Mouse (Mus musculus) mesoderm, embryonic 11.5 days (tissue): Measurements from ENCODE around the gene Nppa.
A peak's percentile ranks its signal among the peaks of the same experiment; 100 is the strongest.

ENCODE experiments used
- DNase-seq: peaks from one replicate; pipeline ENCODE4 v3.0.0-alpha.2; 2012; ENCODE audit warnings: low read depth, low spot score

The Nppa gene

DNA sequence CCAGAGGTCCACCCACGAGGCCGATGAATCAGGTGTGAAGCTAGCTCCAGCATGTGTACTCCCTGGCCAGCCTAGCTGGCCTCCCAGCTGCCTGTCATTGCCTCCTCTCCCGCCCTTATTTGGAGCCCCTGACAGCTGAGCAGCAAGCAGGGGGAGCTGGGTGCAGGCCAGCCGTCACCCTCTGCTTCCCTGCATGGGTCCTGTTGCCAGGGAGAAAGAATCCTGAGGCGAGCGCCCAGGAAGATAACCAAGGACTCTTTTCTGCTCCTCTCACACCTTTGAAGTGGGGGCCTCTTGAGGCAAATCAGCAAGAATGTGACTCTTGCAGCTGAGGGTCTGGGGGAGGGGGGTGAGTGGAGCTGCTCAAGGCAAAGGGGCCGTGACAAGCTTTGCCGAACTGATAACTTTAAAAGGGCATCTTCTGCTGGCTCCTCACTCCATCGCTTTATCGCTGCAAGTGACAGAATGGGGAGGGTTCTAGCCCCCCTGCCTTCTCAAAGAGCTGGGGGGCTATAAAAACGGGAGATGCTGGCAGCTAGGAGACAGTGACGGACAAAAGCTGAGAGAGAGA is at the start of gene Nppa:
Nppa (plus strand) TSS at position 521 of the 571 bp plus-strand sequence.
- DNase-seq: no peak

DNA sequence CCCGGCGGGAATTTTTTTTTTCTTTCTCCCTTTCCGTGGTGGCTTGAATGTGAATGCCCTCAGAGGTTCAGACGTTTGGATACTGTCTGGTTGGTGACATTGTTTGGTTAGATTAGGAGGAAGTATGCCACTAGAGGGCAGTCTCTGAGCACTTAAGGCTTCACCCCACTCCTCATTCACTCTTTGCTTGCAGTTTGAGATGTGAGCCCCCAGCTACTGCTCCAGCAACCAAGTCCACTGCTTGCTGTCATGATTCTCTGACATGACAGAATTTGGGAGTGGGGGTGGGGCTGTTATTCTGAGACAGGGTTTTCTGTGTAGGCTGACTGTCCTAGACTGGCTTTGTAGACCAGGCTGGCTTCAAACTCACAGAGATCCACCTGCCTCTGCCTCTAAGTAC is 46.9 kb upstream of the Nppa start:
- peak; percentile 66 for DNase-seq

DNA sequence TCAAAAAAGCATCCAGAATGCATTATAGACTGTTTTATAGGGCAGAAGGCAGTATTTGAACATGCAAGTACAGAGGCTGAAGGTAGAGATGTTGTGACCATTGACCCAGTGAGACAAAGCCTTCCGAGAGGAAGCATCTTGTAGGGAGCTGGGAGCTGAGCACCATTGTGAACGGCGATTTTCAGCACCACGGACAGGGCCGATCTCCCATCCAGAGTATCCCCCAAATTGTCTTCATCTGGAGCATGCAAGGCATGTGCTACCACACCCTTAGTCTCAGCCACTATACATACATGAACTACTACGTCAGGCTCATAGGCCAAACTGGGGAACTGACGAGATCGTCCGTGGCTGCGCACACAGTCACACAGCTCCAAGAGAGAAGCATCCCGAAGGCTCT is 43.4 kb upstream of the Nppa start:
- DNase-seq: peak; percentile 74

DNA sequence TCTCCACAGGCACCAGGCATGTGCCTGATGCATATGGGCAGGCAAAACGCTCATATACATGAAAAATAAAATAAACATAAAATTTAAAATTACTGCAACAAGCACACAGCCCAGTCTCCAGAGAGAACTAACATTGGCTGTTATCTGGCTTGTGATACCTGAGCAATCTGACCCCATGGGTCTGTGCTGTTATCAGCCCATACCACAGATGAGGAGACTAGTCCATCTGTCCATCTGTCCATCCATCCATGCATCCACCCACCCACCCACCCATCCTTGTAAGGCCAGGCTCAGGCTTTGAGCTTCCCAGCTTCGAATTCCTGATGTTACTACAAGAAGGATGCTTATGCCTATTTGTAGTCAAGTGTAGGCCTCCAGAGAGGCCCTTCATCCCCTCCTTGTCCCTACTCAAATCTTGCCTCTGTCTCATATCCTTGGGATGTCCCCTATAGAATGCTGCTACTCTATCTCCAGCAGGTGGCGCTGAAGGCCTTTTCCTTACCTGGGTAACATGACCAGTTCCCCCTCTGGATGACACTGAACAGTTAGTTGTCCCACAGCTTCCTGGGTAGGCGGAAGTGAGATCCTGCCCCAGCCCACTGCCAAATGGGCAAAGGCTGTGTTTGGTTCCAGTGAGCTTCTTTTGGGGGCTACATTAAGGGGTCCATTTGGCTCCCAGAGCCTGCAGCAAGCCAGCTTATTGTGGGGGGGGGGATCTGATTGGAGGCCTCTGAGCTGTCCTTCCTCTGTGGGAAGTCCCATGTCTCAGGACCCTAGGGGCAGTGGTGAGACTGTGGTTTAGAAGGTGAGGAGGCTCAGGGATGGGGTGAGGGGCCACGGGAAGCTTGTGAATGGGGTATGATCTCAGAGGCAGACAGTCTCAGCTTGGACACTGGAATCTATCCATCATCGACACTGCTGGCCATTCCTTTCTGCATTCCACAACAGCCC is 40.4 kb upstream of the Nppa start:
- DNase-seq: peak; percentile 87

DNA sequence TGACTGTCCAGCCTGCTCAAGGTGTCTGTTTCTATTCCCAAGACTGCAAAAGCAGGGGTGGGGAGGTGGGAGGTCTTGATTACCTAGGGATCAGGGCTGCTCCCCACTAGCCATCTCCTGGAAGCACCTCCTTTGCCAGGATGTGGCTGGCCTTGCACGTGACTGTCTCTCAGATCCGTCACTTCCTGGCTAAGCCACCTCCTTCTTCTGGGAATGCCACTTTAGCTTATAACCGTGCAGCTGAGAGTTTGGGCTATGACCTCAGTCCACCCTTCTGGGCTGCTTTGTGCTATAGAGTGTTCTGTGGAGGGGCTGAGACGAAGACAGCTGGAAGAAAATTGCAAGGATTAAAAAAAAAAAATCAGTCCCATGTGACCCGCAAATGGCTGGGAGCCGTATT is 37.7 kb upstream of the Nppa start:
- DNase-seq: no peak

DNA sequence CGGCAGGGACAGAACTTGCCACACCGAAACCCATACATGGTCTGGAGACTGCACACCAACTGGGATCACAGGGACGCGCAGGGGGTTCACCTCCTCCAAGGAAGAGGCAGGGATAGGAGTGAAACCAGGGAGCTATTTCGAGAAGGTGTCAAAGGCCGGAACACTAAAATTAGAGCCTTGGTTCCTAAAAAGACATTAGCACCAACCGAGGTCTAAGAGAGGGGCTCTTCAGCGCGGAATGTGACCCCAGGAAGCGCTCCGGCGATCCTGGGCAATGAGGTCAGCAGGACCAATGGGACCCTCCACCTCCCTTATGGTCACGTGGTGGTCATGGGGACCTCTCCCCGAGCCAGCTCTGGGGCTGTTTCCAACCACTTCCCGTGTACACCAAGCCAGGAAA is 36.9 kb upstream of the Nppa start:
- DNase-seq: no peak

DNA sequence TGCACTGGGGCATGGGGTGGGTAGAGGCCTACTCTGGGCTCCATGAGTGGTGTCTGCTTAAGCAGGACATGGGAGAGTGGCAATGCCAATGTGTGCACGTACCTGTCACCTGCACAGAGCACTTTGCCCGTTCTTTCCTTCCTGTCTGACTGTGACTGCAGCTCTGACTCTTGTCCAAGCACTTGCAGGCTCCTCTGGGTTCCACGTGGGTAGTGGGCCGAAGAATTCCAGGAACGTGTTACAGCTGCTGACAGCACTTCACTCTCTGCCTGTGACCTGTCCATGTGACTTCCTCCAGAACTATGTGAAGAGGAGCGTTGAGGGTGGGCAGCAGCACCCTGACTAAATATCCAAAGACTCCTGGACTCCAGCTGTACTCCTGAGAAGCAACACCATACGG is 34.8 kb upstream of the Nppa start:
- DNase-seq: no peak

DNA sequence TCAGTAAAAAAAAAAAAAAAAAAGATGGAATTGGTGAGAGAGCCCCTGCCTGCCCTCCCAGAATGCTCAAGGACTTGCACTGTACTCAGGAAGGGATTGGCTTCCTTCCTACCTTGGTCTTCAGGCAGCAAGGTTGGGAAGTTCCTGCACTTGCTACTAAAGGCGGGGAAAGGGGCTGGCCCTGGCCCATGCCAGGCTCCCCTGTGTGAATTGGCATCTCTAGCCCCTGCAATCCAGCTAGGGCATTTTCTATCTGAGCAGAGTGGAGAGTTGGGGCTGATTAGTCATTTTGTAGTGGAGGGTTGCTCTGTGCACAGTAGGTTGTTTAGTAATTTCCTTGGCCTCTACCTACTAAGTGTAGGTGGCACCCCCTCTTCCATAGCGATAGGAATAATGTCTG is 31.7 kb upstream of the Nppa start:
- no peak for DNase-seq

DNA sequence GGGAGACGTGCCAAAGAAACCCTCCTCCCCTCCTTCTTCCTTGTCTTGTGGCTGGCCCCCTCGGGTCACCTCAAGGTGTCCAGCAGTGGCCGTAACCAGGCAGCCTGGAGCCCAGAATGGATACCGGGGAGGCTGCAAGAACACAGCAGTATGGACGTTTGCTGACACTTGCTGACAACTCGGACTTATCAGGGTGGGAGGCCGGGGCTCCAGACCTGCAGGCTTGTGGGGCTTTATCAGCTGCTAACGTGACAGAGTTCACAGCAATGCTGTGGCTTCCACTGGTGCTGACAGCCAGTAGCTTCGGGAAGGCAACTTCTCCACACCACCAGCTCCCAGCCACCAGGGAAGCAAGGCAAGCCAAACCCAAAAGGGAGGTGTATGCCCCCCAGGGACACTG is 31.2 kb upstream of the Nppa start:
- DNase-seq: no peak

DNA sequence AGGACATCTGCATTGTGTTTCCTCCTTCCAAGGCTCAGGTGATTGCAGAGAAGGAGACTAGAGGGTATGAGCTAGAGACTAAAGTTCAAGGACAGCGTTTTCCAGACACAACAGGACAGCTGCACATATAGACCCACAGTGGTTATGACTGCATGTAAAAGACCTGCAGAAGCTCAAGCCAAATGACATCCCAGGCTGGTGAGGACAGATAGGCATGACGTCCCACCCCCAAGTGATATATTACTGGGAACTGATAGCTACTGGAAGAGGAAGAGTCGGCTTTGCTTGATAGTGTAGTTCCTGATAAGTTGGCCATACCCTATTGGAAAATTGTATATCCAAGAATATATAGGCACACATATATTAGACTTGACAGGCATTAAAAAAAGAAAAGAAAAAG is 24.3 kb upstream of the Nppa start:
- DNase-seq: no peak

DNA sequence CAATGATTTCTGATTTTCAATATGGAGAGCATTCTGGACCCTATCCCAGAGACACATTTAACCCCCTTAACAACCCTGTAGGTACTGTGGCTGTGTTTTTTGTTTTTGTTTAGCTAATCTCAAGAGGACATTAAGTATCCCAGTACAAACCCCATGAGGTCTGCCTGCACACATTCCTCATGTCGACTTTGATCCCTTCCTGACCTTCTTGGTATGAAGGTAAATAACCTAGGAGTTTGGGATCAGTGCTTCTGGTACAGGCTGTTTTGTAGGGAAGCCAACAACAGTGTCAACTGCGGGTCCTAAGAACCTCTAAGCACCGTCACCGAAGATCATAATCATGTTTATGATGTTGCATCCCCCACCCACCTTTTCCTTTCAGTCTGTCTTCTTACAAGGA is 22.8 kb upstream of the Nppa start:
- DNase-seq: no peak

DNA sequence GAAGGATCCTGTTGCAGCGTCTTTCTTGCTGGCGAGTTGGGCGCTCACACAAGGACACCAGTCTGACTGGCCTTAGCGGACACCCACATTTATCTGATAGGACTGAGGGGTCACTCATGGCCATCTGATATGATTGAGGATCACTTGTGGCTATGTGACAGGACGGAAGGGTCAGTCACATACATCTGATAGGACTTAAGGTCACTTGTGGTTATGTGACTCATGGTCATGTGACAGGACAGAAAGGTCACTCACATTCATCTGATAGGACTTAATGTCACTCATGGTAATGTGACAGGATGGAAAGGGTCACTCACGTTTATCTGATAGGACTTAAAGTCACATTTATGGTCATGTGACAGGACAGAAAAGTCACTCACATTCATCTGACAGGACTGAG is 22.1 kb upstream of the Nppa start:
- no peak for DNase-seq

DNA sequence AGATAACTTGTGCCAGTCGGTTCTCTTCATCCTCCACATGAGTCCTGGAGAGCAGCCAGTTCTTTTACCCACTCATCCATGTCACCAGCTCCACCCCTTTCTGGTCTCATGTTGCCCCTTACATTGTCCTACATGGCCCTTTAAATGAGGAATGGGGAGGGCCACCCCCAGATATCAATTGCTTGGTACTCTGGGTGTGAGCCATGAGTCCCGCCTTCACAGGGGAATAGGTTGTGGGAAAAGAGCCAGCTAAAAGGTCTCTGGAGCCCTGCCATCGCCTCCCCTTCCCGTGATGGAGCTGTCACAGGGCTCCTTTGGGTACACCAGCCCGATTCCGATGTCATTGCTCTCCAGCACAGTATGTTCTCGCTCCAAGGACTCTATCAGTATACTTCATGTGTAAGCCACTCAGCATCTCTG is 21.1 kb upstream of the Nppa start:
- no peak for DNase-seq

DNA sequence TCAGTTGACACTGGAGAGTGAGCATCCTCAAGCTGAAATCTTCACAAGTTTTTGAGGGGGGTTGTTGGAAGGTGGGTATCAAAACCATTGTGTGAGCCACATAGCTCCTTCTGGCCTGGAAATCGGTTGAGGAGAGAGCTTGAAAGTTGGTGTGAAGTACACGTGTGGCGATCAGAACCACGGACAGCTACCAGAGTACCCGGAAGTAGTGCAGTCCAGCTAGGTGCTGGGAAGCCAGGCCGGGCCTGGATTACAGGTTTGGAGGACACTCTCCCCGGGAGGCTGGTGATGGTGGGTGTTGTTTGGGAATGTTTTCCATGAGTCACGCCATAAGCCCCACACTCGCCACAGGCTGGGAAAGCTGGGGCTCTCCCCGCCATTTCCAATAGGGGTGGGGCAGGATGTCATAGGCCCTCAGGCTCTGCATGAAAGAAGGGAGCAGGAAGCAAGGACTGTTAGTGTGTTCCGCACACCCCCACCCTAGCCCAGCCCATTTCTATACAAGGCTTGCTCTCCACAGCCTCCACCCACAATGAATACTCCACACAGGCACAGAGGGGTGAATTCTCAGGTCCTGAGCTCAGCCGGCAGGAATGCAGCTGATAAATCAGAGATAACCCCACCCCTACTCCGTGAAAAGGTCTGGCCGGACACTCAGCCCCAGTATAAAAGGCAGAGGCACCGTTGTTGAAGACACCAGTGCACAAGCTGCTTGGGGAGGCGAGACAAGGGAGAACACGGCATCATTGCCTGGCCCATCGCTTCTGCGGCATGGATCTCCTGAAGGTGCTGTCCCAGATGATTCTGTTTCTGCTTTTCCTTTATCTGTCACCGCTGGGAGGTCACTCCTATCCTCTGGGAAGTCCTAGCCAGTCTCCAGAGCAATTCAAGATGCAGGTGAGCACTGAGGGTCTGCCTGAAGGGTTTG is 15.1 kb upstream of the Nppa start, which contains the start of gene Nppb:
Nppb (plus strand) TSS at position 584 of the 928 bp plus-strand sequence.
- peak; percentile 73 for DNase-seq

DNA sequence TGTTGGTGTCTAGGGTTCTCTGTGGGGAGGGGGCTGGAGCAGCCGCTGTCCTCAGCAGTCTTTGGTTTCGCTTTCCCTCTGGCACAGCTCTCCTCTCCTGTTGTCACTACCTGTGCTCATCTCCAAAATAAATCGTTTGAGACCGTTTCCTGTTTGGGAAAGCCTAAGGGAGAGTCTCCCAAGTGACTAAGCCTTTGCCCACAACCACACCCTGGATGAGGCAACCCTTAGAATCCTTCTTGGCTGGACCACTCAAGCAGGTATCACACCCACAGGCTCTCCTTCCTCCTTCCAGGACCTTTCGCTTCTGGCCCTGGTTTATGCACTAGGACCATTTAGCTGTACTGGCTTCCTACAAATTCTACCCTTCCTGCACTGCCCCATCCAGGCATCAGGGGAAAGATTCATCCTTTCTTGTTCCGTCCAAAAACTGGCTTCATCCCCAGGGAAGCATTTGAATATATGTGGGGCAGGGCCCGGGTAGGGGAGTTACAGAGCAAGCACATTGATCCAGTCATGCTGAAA is 6.9 kb upstream of the Nppa start:
- DNase-seq: no peak

DNA sequence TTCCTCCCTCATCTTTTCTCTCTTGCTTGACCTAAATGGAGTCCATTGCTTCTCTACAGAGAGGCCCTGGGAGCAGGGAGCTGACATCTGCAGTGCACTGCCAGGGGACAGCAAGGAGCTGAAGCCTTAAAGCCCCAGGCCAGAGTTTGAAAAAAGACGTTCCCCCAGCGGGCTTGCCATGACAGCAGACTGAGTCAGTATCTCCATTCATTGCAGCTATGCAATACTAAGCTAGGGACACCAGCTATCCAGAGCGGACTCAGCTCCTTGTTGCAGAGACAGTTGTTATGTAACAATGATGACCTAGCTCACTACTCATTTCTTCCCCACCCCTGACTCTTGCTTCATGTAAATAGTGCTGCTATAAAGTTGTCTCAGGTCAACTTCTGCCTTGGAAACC is 5.2 kb upstream of the Nppa start:
- no peak for DNase-seq

DNA sequence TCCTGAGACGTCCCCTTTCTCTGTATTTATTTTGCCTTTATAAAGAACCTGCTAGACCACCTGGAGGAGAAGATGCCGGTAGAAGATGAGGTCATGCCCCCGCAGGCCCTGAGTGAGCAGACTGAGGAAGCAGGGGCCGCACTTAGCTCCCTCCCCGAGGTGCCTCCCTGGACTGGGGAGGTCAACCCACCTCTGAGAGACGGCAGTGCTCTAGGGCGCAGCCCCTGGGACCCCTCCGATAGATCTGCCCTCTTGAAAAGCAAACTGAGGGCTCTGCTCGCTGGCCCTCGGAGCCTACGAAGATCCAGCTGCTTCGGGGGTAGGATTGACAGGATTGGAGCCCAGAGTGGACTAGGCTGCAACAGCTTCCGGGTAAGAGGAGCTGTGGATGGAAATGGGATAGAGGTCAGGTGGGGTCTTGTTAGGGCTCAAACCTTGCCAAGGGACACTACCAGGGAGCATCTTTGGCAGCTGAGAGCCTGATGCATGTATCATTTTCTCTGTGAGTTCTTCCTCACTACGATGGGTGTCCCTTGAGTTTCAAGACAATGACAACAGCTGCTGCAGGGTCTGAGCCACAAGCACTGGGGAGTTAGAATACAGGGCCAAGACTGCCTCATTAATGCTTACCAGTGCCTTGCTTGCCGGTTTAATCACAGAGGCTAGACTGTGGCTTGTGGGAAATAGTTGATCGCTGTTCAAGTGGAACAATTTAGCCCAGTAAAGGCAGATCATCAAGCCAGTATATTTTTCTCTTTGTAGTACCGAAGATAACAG is 679 bp downstream of the Nppa start:
- no peak for DNase-seq

DNA sequence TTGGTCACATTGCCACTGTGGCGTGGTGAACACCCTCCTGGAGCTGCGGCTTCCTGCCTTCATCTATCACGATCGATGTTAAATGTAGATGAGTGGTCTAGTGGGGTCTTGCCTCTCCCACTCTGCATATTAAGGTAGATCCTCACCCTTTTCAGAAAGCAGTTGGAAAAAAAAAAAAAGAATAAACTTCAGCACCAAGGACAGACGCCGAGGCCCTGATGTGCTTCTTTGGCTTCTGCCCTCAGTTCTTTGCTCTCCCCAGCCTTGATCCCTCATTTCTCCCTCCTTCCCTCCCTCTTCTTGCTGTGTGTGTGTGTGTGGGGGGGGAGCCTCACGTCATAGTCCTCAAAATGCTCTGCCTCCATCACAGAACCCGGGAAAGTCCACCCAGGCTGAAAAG is 1.3 kb downstream of the Nppa start:
- peak; percentile 19 for DNase-seq

DNA sequence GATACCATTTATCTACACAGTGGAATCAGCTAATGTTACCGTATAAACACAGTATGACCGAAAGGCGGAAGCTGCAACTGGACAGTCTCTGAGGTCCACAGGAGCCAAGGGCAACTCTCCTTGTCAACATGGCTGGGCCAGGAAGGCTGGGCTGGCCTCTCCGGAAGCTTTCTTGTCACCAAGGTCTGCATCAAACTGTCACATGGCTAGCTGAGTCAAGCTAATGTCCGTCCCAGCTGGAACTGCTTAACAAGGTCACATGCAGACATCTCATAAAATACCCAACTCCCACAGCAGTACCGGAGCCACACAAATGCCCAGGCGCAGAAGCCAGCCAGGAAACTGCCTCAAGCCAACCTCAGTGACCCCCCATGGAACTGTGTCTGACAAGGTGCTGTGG is 3.8 kb downstream of the Nppa start:
- DNase-seq: no peak

DNA sequence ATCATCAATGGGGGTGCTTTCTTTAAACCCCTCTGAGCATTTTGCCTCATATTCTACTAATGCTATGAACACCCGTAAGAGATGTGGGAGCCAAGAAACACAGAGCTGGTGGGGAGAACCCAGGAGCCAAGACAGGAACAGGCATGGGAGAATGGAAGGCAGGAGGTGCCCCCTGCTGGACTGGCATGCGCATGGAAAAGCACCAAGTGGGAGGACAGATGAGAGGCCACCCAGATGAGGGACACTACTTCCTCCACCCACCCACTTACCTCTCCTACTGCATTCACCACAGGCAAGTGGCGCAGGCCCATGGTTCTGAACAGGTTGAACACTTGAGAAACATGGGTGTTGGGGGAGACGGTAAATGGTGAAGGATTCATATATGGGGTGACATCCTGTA is 7.9 kb downstream of the Nppa start:
- peak; percentile 17 for DNase-seq

DNA sequence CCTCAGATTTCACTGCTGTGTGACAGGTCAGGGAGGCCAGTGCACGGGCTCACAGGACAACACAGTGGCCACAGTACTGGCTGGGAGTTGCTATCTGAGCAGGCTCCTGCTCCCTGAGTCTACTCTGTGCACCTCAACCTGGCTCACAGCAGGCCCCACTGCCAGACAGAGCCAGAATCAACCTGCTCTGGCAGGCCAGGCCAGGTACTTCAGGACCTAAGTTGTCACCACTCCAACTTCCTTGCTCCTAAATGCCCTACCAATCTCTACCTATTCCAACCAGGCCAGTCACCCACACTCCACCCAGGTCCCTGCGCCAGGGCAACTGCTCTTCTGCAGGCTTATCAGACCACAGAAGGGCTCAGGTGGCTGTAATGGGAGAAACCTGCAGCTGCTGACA is 9.1 kb downstream of the Nppa start:
- no peak for DNase-seq
